Mouse (Mus musculus): Measurements from ENCODE around the gene Dhrs13.

GRCm38 (mm10) chr11:78071938-78072337, 39.9 kb downstream of the Dhrs13 start:
- TF ChIP-seq POLR2A (IDR thresholded peaks at IDR 0.05; ENCODE audit: low read depth, low read length) (no peak), CTCF (conservative IDR thresholded peaks at IDR 0.05; ENCODE audit: insufficient read depth, insufficient read length, low read depth, low read length) (no peak)
